Mouse (Mus musculus) CD4-positive, CD25-positive, alpha-beta regulatory T cell, adult 4 months (primary cell): ENCODE data around the gene Olfr1442. TPM values are rescaled to one million over a fixed set of nuclear protein-coding genes. Genes with fewer than 3 reads are reported as not detected.
"Not testable (repeated sequence)": the region's sequence is repeated elsewhere in the genome, so short reads cannot be mapped to it uniquely, and the experiment has no call there.

Experiments
- ATAC-seq: one replicate; pipeline ENCODE4 v1.8.0; 2017
- polyA plus RNA-seq, 2 experiments: library from polyadenylated mRNA; unstranded; fragments of 100-300 nt; shearing (Covaris generic); gene quantifications; one replicate each; pipeline ENCODE4 v1.2.1; 2017

The Olfr1442 gene
- polyA plus RNA-seq: not detected

GRCm38 (mm10) chr19:12670139-12670538 lies at the start of gene Olfr1442:
Gene Olfr1442 (plus strand): TSS chr19:12670439.
- ATAC-seq: no peak

- no peak for ATAC-seq
These were observed 37.1 kb upstream of the Olfr1442 start, which contains the start of gene Glyat for GRCm38 (mm10) chr19:12633176-12633575. Gene Glyat (plus strand): TSS chr19:12633308.

- no peak for ATAC-seq
These were observed 36.0 kb upstream of the Olfr1442 start for GRCm38 (mm10) chr19:12634259-12634658.

- ATAC-seq: no peak
These were observed 35.3 kb upstream of the Olfr1442 start for GRCm38 (mm10) chr19:12634963-12635362.

- ATAC-seq: no peak
These were observed 33.4 kb upstream of the Olfr1442 start for GRCm38 (mm10) chr19:12636863-12637262.

GRCm38 (mm10) chr19:12638049-12638448 lies 32.2 kb upstream of the Olfr1442 start:
- ATAC-seq: no peak

- ATAC-seq: no peak
These were observed 20.7 kb upstream of the Olfr1442 start for GRCm38 (mm10) chr19:12649511-12649910.

GRCm38 (mm10) chr19:12666156-12666555 lies 4.1 kb upstream of the Olfr1442 start:
- ATAC-seq: no peak

- not testable (repeated sequence) for ATAC-seq
These were observed 1.6 kb upstream of the Olfr1442 start for GRCm38 (mm10) chr19:12668601-12669000.

- ATAC-seq: no peak
These were observed 812 bp downstream of the Olfr1442 start for GRCm38 (mm10) chr19:12671051-12671450.

- no peak for ATAC-seq
These were observed 7.6 kb downstream of the Olfr1442 start, which contains the start of gene Olfr1443 for GRCm38 (mm10) chr19:12677812-12678211. Gene Olfr1443 (plus strand): TSS chr19:12678112.

- ATAC-seq: no peak
These were observed 14.4 kb downstream of the Olfr1442 start for GRCm38 (mm10) chr19:12684638-12685037.

- no peak for ATAC-seq
These were observed 15.0 kb downstream of the Olfr1442 start for GRCm38 (mm10) chr19:12685231-12685630.

- no peak for ATAC-seq
These were observed 25.4 kb downstream of the Olfr1442 start, which contains the start of gene Keg1 for GRCm38 (mm10) chr19:12695590-12695989. Gene Keg1 (plus strand): TSS chr19:12695786.

GRCm38 (mm10) chr19:12696221-12696620 lies 26.0 kb downstream of the Olfr1442 start:
- ATAC-seq: no peak

- ATAC-seq: no peak
These were observed 38.2 kb downstream of the Olfr1442 start for GRCm38 (mm10) chr19:12708458-12708857.

GRCm38 (mm10) chr19:12708986-12709385 lies 38.7 kb downstream of the Olfr1442 start:
- no peak for ATAC-seq

- no peak for ATAC-seq
These were observed 49.0 kb downstream of the Olfr1442 start for GRCm38 (mm10) chr19:12719189-12719588.

GRCm38 (mm10) chr19:12720463-12720862 lies 50.2 kb downstream of the Olfr1442 start:
- no peak for ATAC-seq

GRCm38 (mm10) chr19:12720919-12721318 lies 50.7 kb downstream of the Olfr1442 start:
- not testable (repeated sequence) for ATAC-seq

- ATAC-seq: not testable (repeated sequence)
These were observed 51.4 kb downstream of the Olfr1442 start for GRCm38 (mm10) chr19:12721596-12721995.

GRCm38 (mm10) chr19:12722308-12722707 lies 52.1 kb downstream of the Olfr1442 start:
- ATAC-seq: no peak

- ATAC-seq: no peak
These were observed 55.6 kb downstream of the Olfr1442 start for GRCm38 (mm10) chr19:12725851-12726250.
